Mouse (Mus musculus): ENCODE data around the gene Zbtb25. TPM values are rescaled to one million over a fixed set of nuclear protein-coding genes. Genes with fewer than 3 reads are reported as not detected.

Zbtb25 gene
- polyA plus RNA-seq, 1 experiment from 2014 or later: 8.3 TPM

DNA sequence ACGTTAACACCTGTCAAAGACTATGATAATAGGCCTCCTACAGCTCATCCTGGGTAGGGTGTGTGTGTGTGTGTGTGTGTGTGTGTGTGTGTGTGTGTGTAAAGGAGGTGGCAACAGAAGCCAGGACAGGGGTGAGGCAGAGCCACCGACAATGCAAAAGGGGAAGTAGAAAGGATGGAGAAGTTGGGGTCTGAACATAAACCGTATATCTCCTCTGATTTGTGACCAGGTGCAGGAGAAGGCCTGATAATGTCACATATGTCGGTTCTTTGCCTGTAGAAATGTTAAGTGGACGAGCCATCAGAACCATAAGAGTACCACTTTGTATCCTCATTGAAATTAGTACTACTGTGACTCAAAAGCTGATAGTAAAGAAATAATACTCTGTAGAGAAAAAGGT is 35.7 kb downstream of the Zbtb25 start:
- DNase-seq (no peak), ATAC-seq (ENCODE audit: low read depth) (no peak)
- Histone ChIP-seq H3K36me3 (no peaks in the 10 kb centered on the region), H3K27me3 (no peaks in the 10 kb centered on the region), H3K27ac (no peak overlapping the region), H3K9ac (no peak overlapping the region), H3K9me3 (replicated peaks) (no peaks in the 10 kb centered on the region), H3K4me2 (no peak overlapping the region), H3K4me1 (replicated peaks) (no peaks in the 10 kb centered on the region), H3K4me3 (replicated peaks) (no peak overlapping the region)
- WGBS (ENCODE audit: insufficient replicate concordance): 53% methylated on average over 5 of the region's 5 CpGs

DNA sequence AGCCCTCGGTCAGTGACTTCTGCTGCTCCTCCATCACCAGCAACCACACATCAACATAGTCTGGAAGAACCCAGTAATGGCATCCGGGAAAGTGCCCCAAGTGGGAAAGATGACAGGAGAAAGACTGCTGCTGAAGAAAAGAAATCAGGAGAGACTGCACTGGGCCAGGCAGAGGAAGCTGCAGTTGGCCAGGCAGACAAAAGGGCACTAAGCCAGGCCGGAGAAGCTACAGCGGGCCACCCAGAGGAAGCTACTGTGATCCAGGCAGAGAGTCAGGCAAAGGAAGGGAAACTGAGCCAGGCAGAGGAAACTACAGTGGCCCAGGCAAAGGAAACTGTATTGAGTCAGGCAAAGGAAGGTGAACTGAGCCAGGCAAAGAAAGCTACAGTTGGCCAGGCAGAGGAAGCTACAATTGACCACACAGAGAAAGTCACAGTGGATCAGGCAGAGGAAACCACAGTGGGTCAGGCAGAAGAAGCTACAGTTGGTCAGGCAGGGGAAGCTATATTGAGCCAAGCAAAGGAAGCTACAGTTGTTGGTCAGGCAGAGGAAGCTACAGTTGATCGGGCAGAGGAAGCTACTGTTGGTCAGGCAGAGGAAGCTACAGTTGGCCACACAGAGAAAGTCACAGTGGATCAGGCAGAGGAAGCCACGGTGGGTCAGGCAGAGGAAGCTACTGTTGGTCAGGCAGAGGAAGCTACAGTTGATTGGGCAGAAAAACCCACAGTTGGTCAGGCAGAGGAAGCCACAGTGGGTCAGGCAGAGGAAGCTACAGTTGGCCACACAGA is 40.6 kb downstream of the Zbtb25 start:
- Histone ChIP-seq H3K9ac (no peak overlapping the region), H3K27ac (peak overlapping the region; percentile 58), H3K27me3 (peaks cover 18% of the 10 kb centered on the region), H3K4me2 (no peak overlapping the region), H3K9me3 (replicated peaks) (no peaks in the 10 kb centered on the region), H3K4me3 (replicated peaks) (no peak overlapping the region), H3K36me3 (peaks cover 6% of the 10 kb centered on the region), H3K4me1 (replicated peaks) (peaks cover 15% of the 10 kb centered on the region)
- WGBS (ENCODE audit: insufficient replicate concordance): 63% methylated on average over 6 of the region's 6 CpGs
- DNase-seq (no peak), ATAC-seq (ENCODE audit: low read depth) (no peak)

DNA sequence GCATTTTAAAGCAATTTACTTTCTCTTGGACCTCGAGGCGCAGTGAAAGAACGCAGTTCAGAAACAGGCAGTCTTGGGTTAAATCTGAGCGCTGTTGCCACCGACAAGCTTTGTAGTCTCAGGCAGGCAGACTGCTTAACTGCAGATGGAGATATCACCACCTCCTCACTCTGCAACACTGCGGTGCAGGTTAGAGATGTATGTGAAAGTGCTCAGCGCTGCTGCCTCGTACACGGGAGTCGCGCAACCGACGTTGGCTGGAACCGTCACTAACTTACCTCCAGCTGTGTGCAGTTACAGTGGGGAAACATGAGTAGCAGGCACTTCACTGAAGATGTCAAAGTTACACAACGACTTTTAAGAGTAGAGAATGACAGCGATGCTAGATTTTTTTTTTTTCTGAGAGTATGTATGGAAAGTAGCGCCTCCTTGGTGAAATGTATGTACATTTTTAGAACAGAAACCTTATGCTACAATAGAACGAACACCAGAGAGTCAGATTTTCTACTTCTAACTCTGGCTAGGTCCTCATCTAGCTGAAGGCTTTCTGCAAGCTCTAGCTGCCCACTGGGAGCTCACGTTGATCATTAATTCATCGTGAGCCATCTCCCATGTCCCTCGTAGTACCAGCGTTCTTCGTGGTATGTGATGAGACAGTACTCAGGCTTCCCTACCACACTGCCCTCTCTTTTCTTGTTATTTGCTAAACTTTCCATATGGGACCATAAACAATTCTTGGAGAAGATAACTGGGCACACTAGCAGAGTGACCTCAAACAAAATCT is 42.8 kb downstream of the Zbtb25 start:
- no peak overlapping the region for H3K9ac ChIP-seq
- H3K9me3 ChIP-seq (replicated peaks): no peaks in the 10 kb centered on the region
- peaks cover 16% of the 10 kb centered on the region for H3K4me1 ChIP-seq (replicated peaks)
- DNase-seq: no peak
- H3K36me3 ChIP-seq: peaks cover 8% of the 10 kb centered on the region
- peaks cover 18% of the 10 kb centered on the region for H3K27me3 ChIP-seq
- H3K27ac ChIP-seq: no peak overlapping the region
- 87% methylated on average over 23 of the region's 23 CpGs for WGBS (ENCODE audit: insufficient replicate concordance)
- H3K4me3 ChIP-seq (replicated peaks): no peak overlapping the region
- ATAC-seq (ENCODE audit: low read depth): no peak
- H3K4me2 ChIP-seq: no peak overlapping the region

DNA sequence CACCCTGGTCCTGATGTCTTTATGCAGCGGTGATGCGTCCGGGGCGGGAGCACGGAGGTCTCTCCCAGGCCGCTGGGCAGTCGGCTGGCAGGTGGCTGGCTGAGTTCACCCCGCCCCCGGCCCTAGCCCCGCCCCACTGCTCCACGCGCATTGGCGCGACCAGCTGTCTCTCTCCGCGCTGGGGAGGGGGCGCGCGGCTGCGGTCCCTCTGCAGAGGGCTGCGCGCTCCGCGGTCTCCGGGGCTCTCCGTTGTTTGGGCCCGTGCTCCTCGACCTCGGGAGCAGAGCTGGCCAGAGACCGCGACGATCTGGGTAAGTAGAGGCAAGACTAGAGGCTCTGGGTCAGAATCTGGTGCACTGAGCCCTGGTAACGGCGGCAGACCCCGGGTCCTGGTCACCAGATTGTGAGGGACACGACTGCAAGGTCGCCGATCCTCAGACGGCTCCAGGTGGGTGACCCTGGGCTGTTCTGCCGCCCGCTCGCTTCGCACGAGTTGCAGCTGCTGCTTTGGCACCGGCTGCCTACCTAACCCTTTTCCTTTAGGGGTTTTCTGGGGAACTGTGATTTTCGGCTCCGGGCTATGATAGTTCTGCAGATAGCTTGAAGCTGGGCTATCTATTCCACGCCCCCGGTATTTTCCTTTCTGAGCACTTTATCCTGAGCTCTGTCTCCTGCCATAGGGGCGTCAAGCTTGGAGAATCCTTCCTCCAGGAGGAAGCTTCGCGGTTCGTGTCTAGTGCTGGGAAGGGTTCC is 44.5 kb downstream of the Zbtb25 start, which contains the start of gene Akap5:
Akap5 (plus strand) TSS at position 213 of the 753 bp plus-strand sequence.
- Histone ChIP-seq H3K27ac (no peak within 1 kb of the TSS), H3K4me1 (replicated peaks) (peaks cover 19% of the 10 kb centered on the region), H3K9ac (peak within 1 kb of the TSS; percentile 59), H3K36me3 (peaks cover 25% of the 10 kb centered on the region), H3K4me2 (peak within 1 kb of the TSS; percentile 74), H3K4me3 (replicated peaks) (peak within 1 kb of the TSS; percentile 57), H3K27me3 (peaks cover 18% of the 10 kb centered on the region), H3K9me3 (replicated peaks) (no peaks in the 10 kb centered on the region)
- WGBS (ENCODE audit: insufficient replicate concordance): 4% methylated on average over 52 of the region's 53 CpGs
- ATAC-seq (ENCODE audit: low read depth) (peak; percentile 80), DNase-seq (no peak)

DNA sequence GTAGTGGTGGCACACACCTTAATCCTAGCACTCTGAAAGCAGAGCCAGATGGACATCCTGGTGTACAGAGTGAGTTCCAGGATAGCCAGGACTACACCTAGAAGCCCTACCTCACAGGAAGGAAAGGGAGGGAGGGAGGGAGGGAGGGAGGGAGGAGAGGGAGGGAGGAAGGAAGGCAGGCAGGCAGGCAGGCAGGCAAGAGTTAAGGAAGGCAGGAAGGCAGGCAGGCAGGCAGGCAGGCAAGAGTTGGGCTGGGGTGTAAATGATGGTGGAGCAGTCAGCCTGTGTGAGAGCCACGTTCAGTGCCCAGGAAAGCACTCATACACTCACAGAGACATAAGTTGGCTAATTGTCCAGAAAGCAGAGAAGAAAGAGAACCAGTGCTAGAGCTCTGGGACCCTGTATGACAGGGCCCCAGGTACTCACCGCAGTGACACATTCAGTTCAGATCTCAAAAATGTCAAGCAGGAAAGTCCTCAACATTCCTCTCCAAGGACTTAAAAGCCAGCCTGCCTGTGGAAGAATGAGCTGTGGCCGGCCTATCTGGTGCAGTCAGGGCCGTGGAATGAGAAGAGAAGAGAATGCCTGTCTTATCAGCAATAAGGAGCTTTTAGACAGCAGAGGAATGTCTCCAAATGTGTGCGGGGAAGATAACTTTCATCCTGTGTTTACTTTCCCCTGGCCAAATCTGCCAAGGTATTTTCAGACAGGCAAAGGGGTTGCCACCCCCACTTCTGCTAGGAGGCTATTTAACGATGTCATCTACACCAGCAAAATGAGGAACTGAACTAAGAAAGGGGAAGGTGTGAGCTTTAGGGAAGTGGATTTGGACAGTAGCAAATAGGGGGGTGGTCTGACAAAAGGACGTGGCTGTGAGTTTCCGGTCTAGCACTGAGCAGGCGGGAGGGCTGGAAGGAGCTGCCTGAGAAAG is 50.9 kb downstream of the Zbtb25 start:
- peak; percentile 95 for ATAC-seq (ENCODE audit: low read depth)
- peak overlapping the region; percentile 91 for H3K27ac ChIP-seq
- peak overlapping the region; percentile 13; the same call in 1 of the 2 replicates for H3K4me3 ChIP-seq (replicated peaks)
- no peaks in the 10 kb centered on the region for H3K9me3 ChIP-seq (replicated peaks)
- H3K9ac ChIP-seq: peak overlapping the region; percentile 58
- H3K4me1 ChIP-seq (replicated peaks): peaks cover 36% of the 10 kb centered on the region
- peak overlapping the region; percentile 58 for H3K4me2 ChIP-seq
- H3K27me3 ChIP-seq: no peaks in the 10 kb centered on the region
- H3K36me3 ChIP-seq: peaks cover 68% of the 10 kb centered on the region
- WGBS (ENCODE audit: insufficient replicate concordance): 6% methylated on average over 9 of the region's 9 CpGs
- DNase-seq: peak; percentile 75

DNA sequence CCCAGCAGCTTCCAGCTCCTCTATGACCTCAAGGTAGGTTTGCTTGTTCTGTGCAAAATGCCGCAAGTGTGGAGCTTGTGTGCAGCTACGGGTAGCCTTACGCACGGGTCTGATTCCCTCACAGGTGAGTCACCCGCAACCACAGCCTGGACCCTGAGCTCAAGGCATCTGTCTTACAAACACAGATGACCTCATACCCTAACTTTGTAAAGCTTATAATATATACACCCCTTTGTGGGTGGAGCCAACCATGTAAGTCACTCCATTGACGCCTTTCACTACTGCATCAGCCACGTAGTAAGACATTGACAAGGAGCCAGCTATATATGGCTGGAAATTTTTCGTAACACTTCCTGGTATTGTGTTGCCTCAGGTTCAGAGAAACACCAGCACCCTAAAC is 57.5 kb downstream of the Zbtb25 start:
- no peak overlapping the region for H3K27ac ChIP-seq
- no peak overlapping the region for H3K4me2 ChIP-seq
- 86% methylated on average over 8 of the region's 8 CpGs for WGBS (ENCODE audit: insufficient replicate concordance)
- peaks cover 95% of the 10 kb centered on the region for H3K36me3 ChIP-seq
- no peaks in the 10 kb centered on the region for H3K27me3 ChIP-seq
- H3K4me3 ChIP-seq (replicated peaks): no peak overlapping the region
- H3K4me1 ChIP-seq (replicated peaks): peaks cover 25% of the 10 kb centered on the region
- H3K9ac ChIP-seq: no peak overlapping the region
- ATAC-seq (ENCODE audit: low read depth) (no peak), DNase-seq (no peak)
- no peaks in the 10 kb centered on the region for H3K9me3 ChIP-seq (replicated peaks)

DNA sequence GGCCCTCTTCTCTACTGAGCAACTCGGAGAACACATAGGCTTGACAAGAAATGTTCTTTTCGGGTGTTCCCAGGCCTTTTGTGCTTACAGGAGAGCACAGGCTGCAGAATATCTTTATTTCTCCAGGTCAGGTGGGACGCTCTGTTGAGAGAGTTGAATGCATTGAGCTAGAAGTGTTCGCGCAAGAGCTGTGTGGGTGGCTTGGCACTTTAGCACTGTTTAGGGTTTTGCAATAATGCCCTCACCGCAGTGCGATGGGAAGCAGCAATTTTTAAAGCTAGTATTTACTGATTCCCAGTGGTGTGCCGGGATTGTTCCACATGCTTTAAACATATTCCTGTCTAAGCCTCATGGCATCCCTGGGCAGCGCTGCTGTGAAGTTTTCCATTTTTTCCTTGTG is 58.2 kb downstream of the Zbtb25 start:
- Histone ChIP-seq H3K27me3 (no peaks in the 10 kb centered on the region), H3K9ac (no peak overlapping the region), H3K4me3 (replicated peaks) (no peak overlapping the region), H3K27ac (peak overlapping the region; percentile 55), H3K4me1 (replicated peaks) (peaks cover 20% of the 10 kb centered on the region), H3K4me2 (no peak overlapping the region), H3K9me3 (replicated peaks) (no peaks in the 10 kb centered on the region), H3K36me3 (peaks cover 95% of the 10 kb centered on the region)
- no peak for ATAC-seq (ENCODE audit: low read depth)
- 83% methylated on average over 9 of the region's 9 CpGs for WGBS (ENCODE audit: insufficient replicate concordance)
- DNase-seq: no peak

DNA sequence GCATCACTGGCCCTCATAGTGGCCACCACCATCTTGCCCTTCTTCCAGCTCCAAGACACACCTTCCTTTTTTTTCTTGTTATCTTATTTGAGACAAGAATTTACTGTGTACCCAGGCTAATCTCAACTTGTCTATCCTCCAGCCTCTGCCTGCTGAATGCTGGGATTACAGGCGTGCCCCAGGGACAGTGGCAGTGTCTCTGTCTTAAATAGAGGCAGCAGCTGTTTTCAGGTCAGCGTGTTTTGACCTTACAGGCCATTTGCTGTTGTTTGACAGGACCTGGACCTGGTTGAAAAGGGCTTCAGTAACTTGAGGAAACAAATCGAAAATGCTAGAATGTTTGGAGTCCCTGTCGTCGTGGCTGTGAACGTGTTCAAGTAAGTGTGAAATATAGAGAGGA is 58.8 kb downstream of the Zbtb25 start:
- DNase-seq: no peak
- Histone ChIP-seq H3K4me2 (no peak overlapping the region), H3K9me3 (replicated peaks) (no peaks in the 10 kb centered on the region), H3K4me1 (replicated peaks) (peaks cover 20% of the 10 kb centered on the region), H3K27ac (no peak overlapping the region), H3K4me3 (replicated peaks) (no peak overlapping the region), H3K9ac (no peak overlapping the region), H3K27me3 (no peaks in the 10 kb centered on the region), H3K36me3 (peaks cover 97% of the 10 kb centered on the region)
- 67% methylated on average over 6 of the region's 6 CpGs for WGBS (ENCODE audit: insufficient replicate concordance)
- no peak for ATAC-seq (ENCODE audit: low read depth)

DNA sequence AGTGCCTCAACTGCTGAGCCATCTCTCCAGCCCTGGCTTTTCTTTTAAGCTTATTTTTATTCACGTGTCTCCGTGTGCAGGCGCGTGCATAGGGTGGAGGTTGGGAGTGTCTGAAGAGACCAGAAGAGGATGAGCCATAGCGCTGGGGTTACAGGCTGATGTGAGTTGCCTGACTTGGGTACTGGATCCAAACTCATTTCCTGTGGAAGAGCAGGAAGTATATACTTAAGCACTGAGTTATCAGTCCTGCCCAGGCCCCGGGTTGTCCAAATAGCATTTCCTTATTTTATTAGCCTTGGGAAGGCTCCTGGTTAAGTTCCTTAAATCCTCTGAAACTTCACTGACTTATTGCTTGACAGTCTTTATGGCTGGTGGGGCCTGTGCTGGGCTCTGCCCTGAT is 59.4 kb downstream of the Zbtb25 start:
- Histone ChIP-seq H3K36me3 (peaks cover 96% of the 10 kb centered on the region), H3K4me1 (replicated peaks) (peaks cover 20% of the 10 kb centered on the region), H3K27me3 (no peaks in the 10 kb centered on the region), H3K9me3 (replicated peaks) (no peaks in the 10 kb centered on the region), H3K9ac (no peak overlapping the region), H3K27ac (peak overlapping the region; percentile 43; the same call in 1 of the 2 replicates), H3K4me3 (replicated peaks) (no peak overlapping the region), H3K4me2 (no peak overlapping the region)
- DNase-seq (no peak), ATAC-seq (ENCODE audit: low read depth) (0 out of 2 replicates have a peak, but pooled peaks have one; percentile 32)
- WGBS (ENCODE audit: insufficient replicate concordance): 39% methylated on average over 6 of the region's 6 CpGs

DNA sequence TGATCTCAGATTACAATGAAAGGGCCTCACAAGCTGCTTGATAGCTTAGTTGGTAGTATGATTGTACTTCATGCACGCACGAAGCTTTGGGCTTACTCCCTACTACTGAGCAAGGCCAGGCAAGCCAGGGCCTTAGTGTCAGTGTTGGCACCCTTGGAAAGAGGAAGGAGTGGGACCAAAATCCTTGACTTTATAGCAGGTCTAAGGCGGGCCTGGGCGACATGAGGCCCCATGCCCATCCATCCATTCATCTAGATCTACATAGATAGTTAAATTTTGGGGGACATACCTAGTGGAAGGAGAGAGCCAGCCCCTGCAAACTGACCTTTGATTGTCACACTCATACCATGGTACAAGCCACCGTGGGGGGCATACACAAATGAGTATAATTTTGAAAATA is 61.0 kb downstream of the Zbtb25 start:
- ATAC-seq (ENCODE audit: low read depth) (no peak), DNase-seq (no peak)
- 81% methylated on average over 5 of the region's 5 CpGs for WGBS (ENCODE audit: insufficient replicate concordance)
- Histone ChIP-seq H3K9ac (no peak overlapping the region), H3K27ac (peak overlapping the region; percentile 39; the same call in 1 of the 2 replicates), H3K27me3 (no peaks in the 10 kb centered on the region), H3K4me1 (replicated peaks) (peaks cover 20% of the 10 kb centered on the region), H3K4me2 (no peak overlapping the region), H3K9me3 (replicated peaks) (no peaks in the 10 kb centered on the region), H3K36me3 (peaks cover 93% of the 10 kb centered on the region), H3K4me3 (replicated peaks) (no peak overlapping the region)

Data from liver, embryonic 13.5 days (tissue).